8 mouse cellular contexts compared by ENCODE assay signal in genomic region chr16:7049162-7049971, GRCm38 (mm10).
A peak's percentile ranks its signal among the peaks of the same experiment; 100 is the strongest.
DNase-seq lines count a peak whose midpoint lies in the region; ATAC-seq and TF ChIP-seq lines count a peak whose summit lies in the region.

No protein-coding gene starts in this region.

- peak; percentile 34 for DNase-seq in liver, adult 2 months (ENCODE audit: extremely low read depth, low read depth, low spot score)
- no peak for DNase-seq in liver
- peak; percentile 46 for DNase-seq in brain, embryonic 18.5 days (ENCODE audit: low read depth, low spot score)
- DNase-seq in ovary, postnatal 10 days (ENCODE audit: low spot score) = no peak

- H3K9me3 ChIP-seq in forebrain, embryonic 13.5 days (replicated peaks) = no peaks in the 10 kb centered on the region
- no peaks in the 10 kb centered on the region for H3K9me3 ChIP-seq in hindbrain, embryonic 15.5 days
- H3K9me3 ChIP-seq in limb, embryonic 15.5 days = no peaks in the 10 kb centered on the region
- H3K9me3 ChIP-seq in neural tube, embryonic 12.5 days = no peaks in the 10 kb centered on the region

- no peaks in the 10 kb centered on the region for H3K79me2 ChIP-seq in liver, adult 2 months (ENCODE audit: control insufficient read depth, insufficient read depth, low read length)

- peak; percentile 67 for ATAC-seq in forebrain, embryonic 13.5 days
- no peak; the same call in 1 of the 2 replicates for ATAC-seq in hindbrain, embryonic 15.5 days (ENCODE audit: low FRiP score, low read depth)
- no peak for ATAC-seq in limb, embryonic 15.5 days (ENCODE audit: insufficient number of reproducible peaks, low FRiP score, low TSS enrichment, low read depth)
- ATAC-seq in neural tube, embryonic 12.5 days (ENCODE audit: low FRiP score, low read depth) = no peak

- H3K4me2 ChIP-seq in forebrain, embryonic 13.5 days = peak overlapping the region; percentile 51
- H3K4me2 ChIP-seq in hindbrain, embryonic 15.5 days = peak overlapping the region; percentile 39
- peak overlapping the region; percentile 29 for H3K4me2 ChIP-seq in limb, embryonic 15.5 days
- peak overlapping the region; percentile 39 for H3K4me2 ChIP-seq in neural tube, embryonic 12.5 days (replicated peaks)

- no peak overlapping the region for H3K27ac ChIP-seq in liver, adult 2 months (replicated peaks; ENCODE audit: insufficient read depth, low read depth, low read length)
- H3K27ac ChIP-seq in forebrain, embryonic 13.5 days = no peak overlapping the region
- H3K27ac ChIP-seq in hindbrain, embryonic 15.5 days (replicated peaks) = peak overlapping the region; percentile 40
- no peak overlapping the region for H3K27ac ChIP-seq in limb, embryonic 15.5 days
- H3K27ac ChIP-seq in neural tube, embryonic 12.5 days = no peak overlapping the region

- no peak overlapping the region for H3K4me3 ChIP-seq in liver, adult 2 months (ENCODE audit: insufficient read depth, low read depth, low read length)
- peak overlapping the region; percentile 19; the same call in 1 of the 2 replicates for H3K4me3 ChIP-seq in forebrain, embryonic 13.5 days
- H3K4me3 ChIP-seq in hindbrain, embryonic 15.5 days = no peak overlapping the region
- H3K4me3 ChIP-seq in limb, embryonic 15.5 days = no peak overlapping the region
- no peak overlapping the region for H3K4me3 ChIP-seq in neural tube, embryonic 12.5 days

- peaks cover 4% of the 10 kb centered on the region; the same call in 1 of the 2 replicates for H3K4me1 ChIP-seq in liver, adult 2 months (ENCODE audit: control insufficient read depth, insufficient read depth, low read length)
- H3K4me1 ChIP-seq in forebrain, embryonic 13.5 days = peaks cover 45% of the 10 kb centered on the region
- peaks cover 65% of the 10 kb centered on the region for H3K4me1 ChIP-seq in hindbrain, embryonic 15.5 days (replicated peaks)
- H3K4me1 ChIP-seq in limb, embryonic 15.5 days = peaks cover 5% of the 10 kb centered on the region; the same call in 1 of the 2 replicates
- peaks cover 36% of the 10 kb centered on the region for H3K4me1 ChIP-seq in neural tube, embryonic 12.5 days

- WGBS in liver, adult 2 months = 25% methylated on average over 18 of the region's 18 CpGs
- 4% methylated on average over 18 of the region's 18 CpGs for WGBS in forebrain, embryonic 13.5 days
- WGBS in hindbrain, embryonic 15.5 days = 6% methylated on average over 18 of the region's 18 CpGs
- 16% methylated on average over 18 of the region's 18 CpGs for WGBS in limb, embryonic 15.5 days
- WGBS in neural tube, embryonic 12.5 days = 7% methylated on average over 18 of the region's 18 CpGs

- TF ChIP-seq CTCF in liver, adult 2 months (IDR thresholded peaks at IDR 0.05; ENCODE audit: low read depth, low read length) = peak; percentile 43

- no peaks in the 10 kb centered on the region for H3K36me3 ChIP-seq in liver, adult 2 months (ENCODE audit: control insufficient read depth, insufficient read depth, low read length)
- no peaks in the 10 kb centered on the region for H3K36me3 ChIP-seq in forebrain, embryonic 13.5 days (ENCODE audit: poor library complexity, severe bottlenecking)
- H3K36me3 ChIP-seq in hindbrain, embryonic 15.5 days = no peaks in the 10 kb centered on the region
- no peaks in the 10 kb centered on the region for H3K36me3 ChIP-seq in limb, embryonic 15.5 days
- H3K36me3 ChIP-seq in neural tube, embryonic 12.5 days = no peaks in the 10 kb centered on the region

- no peak for TF ChIP-seq POLR2A in liver, adult 2 months (IDR thresholded peaks at IDR 0.05; ENCODE audit: extremely low read depth, insufficient read depth, low read length)

- H3K9ac ChIP-seq in liver, adult 2 months (ENCODE audit: low read depth, low read length) = no peak overlapping the region
- peak overlapping the region; percentile 23; the same call in 1 of the 2 replicates for H3K9ac ChIP-seq in forebrain, embryonic 13.5 days
- H3K9ac ChIP-seq in hindbrain, embryonic 15.5 days = no peak overlapping the region
- H3K9ac ChIP-seq in limb, embryonic 15.5 days = no peak overlapping the region
- H3K9ac ChIP-seq in neural tube, embryonic 12.5 days = no peak overlapping the region

- H3K27me3 ChIP-seq in liver, adult 2 months (ENCODE audit: control insufficient read depth, insufficient read depth, low read length) = no peaks in the 10 kb centered on the region
- peaks cover 26% of the 10 kb centered on the region for H3K27me3 ChIP-seq in forebrain, embryonic 13.5 days
- H3K27me3 ChIP-seq in hindbrain, embryonic 15.5 days = no peaks in the 10 kb centered on the region
- no peaks in the 10 kb centered on the region for H3K27me3 ChIP-seq in limb, embryonic 15.5 days
- H3K27me3 ChIP-seq in neural tube, embryonic 12.5 days (replicated peaks) = no peaks in the 10 kb centered on the region

Comparison
In these comparisons a context has a peak if more than half of its experiments do, and no peak if none do; other contexts are left out.
1. DNase-seq: peak in liver, adult 2 months (single experiment) and brain, embryonic 18.5 days (single experiment); none in liver (single experiment) and ovary, postnatal 10 days (single experiment).
2. Peak in every context shown above with its lines, with median percentiles within 50 percentile points of each other: H3K4me2 ChIP-seq.